Mouse (Mus musculus) liver, embryonic 14.5 days (tissue): ENCODE results near the gene Krtap9-3. TPM values are rescaled to one million over a fixed set of nuclear protein-coding genes. Genes with fewer than 3 reads are reported as not detected.

Experiments used
- ATAC-seq: fragments of 200-750 bp; cut with Nextera tagmentation; 2 replicates; pipeline ENCODE4 v1.8.0; 2017; ENCODE audit warnings: moderate number of reproducible peaks, mild to moderate bottlenecking, moderate library complexity; ENCODE audit not compliant: insufficient read depth
- DNase-seq, 3 experiments: peaks; one replicate each; pipeline ENCODE4 v3.0.0-alpha.2; 2012 to 2013; ENCODE audit warnings: low read depth in 3 of 3, low spot score in 3 of 3
- H3K27ac ChIP-seq: fragments of 300-500 bp; sonication (generic); 2 replicates; pipeline ENCODE4 v1.5.1; 2014; ENCODE audit warnings: moderate library complexity, mild to moderate bottlenecking, control low read depth, inconsistent platforms
- H3K27me3 ChIP-seq: fragments of 300-500 bp; sonication (generic); 2 replicates; pipeline ENCODE4 v1.6.1; 2014; ENCODE audit warnings: mild to moderate bottlenecking, low read length, moderate library complexity; ENCODE audit not compliant: control insufficient read depth, insufficient read depth
- H3K36me3 ChIP-seq: fragments of 300-500 bp; sonication (generic); replicated peaks from 2 replicates; pipeline ENCODE4 v1.6.1; 2014; ENCODE audit warnings: low read depth; ENCODE audit not compliant: control insufficient read depth, insufficient read depth
- H3K4me1 ChIP-seq, 2 experiments: fragments of 200-500 bp in 1 of 2; fragments of 300-500 bp in 1 of 2; sonication (generic) in 1 of 2; replicated peaks; 2 replicates each; pipeline ENCODE4 v1.6.1; 2012 to 2014; ENCODE audit warnings: antibody characterized with exemption in 1 of 2, inconsistent platforms in 1 of 2, low read length in 1 of 2; ENCODE audit not compliant: control insufficient read depth in 2 of 2, insufficient read depth in 2 of 2
- H3K4me2 ChIP-seq: fragments of 300-500 bp; sonication (generic); 2 replicates; pipeline ENCODE4 v1.6.1; 2014; ENCODE audit warnings: low read depth, mild to moderate bottlenecking, control low read depth, moderate library complexity
- H3K4me3 ChIP-seq, 2 experiments: fragments of 200-500 bp in 1 of 2; fragments of 300-500 bp in 1 of 2; sonication (generic) in 1 of 2; 2 replicates each; pipeline ENCODE4 v1.5.1; 2012 to 2014; ENCODE audit warnings: low read depth in 2 of 2, low read length in 2 of 2, mild to moderate bottlenecking in 2 of 2, control low read depth in 1 of 2, inconsistent platforms in 1 of 2, moderate library complexity in 1 of 2; ENCODE audit not compliant: insufficient read depth in 1 of 2
- H3K9ac ChIP-seq: fragments of 300-500 bp; sonication (generic); replicated peaks from 2 replicates; pipeline ENCODE4 v1.6.1; 2014; ENCODE audit warnings: mild to moderate bottlenecking, control low read depth, moderate library complexity
- H3K9me3 ChIP-seq: fragments of 300-500 bp; sonication (generic); 2 replicates; pipeline ENCODE4 v1.6.1; 2016; ENCODE audit warnings: low read length, mixed read lengths; ENCODE audit not compliant: control insufficient read depth
- CTCF ChIP-seq: IDR thresholded peaks from 2 replicates; pipeline ENCODE4 v1.5.1; 2016; ENCODE audit warnings: antibody characterized with exemption, low read depth, control low read depth
- EP300 ChIP-seq: IDR thresholded peaks from 2 replicates; pipeline ENCODE4 v1.6.1; 2016; ENCODE audit warnings: antibody characterized with exemption, low read depth
- WGBS: fragments of 180-500 bp; shearing (Covaris S2); extraction: QIAGEN DNeasy Blood & Tissue Kit; methylation state at CpG from one replicate; pipeline ENCODE4 v1.1.7; 2014; ENCODE audit not compliant: insufficient replicate concordance; 5-methylcytosine and 5-hydroxymethylcytosine counted together
- polyA plus RNA-seq, 2 experiments: library from polyadenylated mRNA; depleted of rRNA in 1 of 2; stranded (reverse) in 1 of 2; unstranded in 1 of 2; fragments of >200 nt; fragmentation: Nextera tagmentation in 1 of 2; extraction: Ambion mirVana in 1 of 2; gene quantifications; 2 replicates each; pipeline versions ENCODE4 v1.2.1 to v1.2.3; 2012 to 2014

Gene Krtap9-3
- polyA plus RNA-seq, 2 experiments, result not detected

GRCm38 (mm10) chr11:99559366-99559765 is 38.5 kb downstream of the Krtap9-3 start, which contains the start of gene Gm11939:
TSS of gene Gm11939 (minus strand) at chr11:99559466.
- Histone ChIP-seq H3K27me3 (no peaks in the 10 kb centered on the region), H3K4me2 (no peak within 1 kb of the TSS), H3K27ac (no peak within 1 kb of the TSS), H3K36me3 (no peaks in the 10 kb centered on the region), H3K4me3 (no peak within 1 kb of the TSS), H3K9me3 (no peaks in the 10 kb centered on the region), H3K4me1 (no peaks in the 10 kb centered on the region), H3K9ac (no peak within 1 kb of the TSS)
- TF ChIP-seq CTCF (no peak), EP300 (no peak)
- 79% methylated on average over 9 of the region's 9 CpGs for WGBS
- ATAC-seq, result no peak
- DNase-seq, result no peak

- Histone ChIP-seq H3K9me3 (no peaks in the 10 kb centered on the region), H3K4me2 (no peak overlapping the region)
- TF ChIP-seq EP300, result no peak
Observed at GRCm38 (mm10) chr11:99557976-99558745, 39.7 kb downstream of the Krtap9-3 start.

GRCm38 (mm10) chr11:99556753-99557152 is 41.2 kb downstream of the Krtap9-3 start, which contains the start of gene Krtap3-2:
TSS of gene Krtap3-2 (minus strand) at chr11:99556853.
- WGBS, result 28% methylated on average over 2 of the region's 2 CpGs
- no peak for ATAC-seq

More at GRCm38 (mm10) chr11:99557976-99558745, 39.7 kb downstream of the Krtap9-3 start:
- no peaks in the 10 kb centered on the region for H3K36me3 ChIP-seq
- no peaks in the 10 kb centered on the region for H3K4me1 ChIP-seq
- 66% methylated on average over 3 of the region's 3 CpGs for WGBS
- H3K27ac ChIP-seq, result no peak overlapping the region
- H3K27me3 ChIP-seq, result no peaks in the 10 kb centered on the region
- no peak overlapping the region for H3K4me3 ChIP-seq
- ATAC-seq (no peak), DNase-seq (no peak)
- H3K9ac ChIP-seq, result no peak overlapping the region

GRCm38 (mm10) chr11:99556195-99556594 is 41.7 kb downstream of the Krtap9-3 start:
- Histone ChIP-seq H3K9me3 (no peaks in the 10 kb centered on the region), H3K36me3 (no peaks in the 10 kb centered on the region), H3K4me3 (no peak overlapping the region), H3K4me2 (no peak overlapping the region), H3K27ac (no peak overlapping the region), H3K4me1 (no peaks in the 10 kb centered on the region), H3K9ac (no peak overlapping the region), H3K27me3 (no peaks in the 10 kb centered on the region)
- 55% methylated on average over 2 of the region's 2 CpGs for WGBS
- ATAC-seq, result no peak
- no peak for DNase-seq
- TF ChIP-seq EP300, result no peak
- no peak for TF ChIP-seq CTCF

More at GRCm38 (mm10) chr11:99556753-99557152, 41.2 kb downstream of the Krtap9-3 start, which contains the start of gene Krtap3-2:
- Histone ChIP-seq H3K9ac (no peak within 1 kb of the TSS), H3K4me2 (no peak within 1 kb of the TSS), H3K4me1 (no peaks in the 10 kb centered on the region), H3K27me3 (no peaks in the 10 kb centered on the region), H3K27ac (no peak within 1 kb of the TSS), H3K36me3 (no peaks in the 10 kb centered on the region), H3K9me3 (no peaks in the 10 kb centered on the region), H3K4me3 (no peak within 1 kb of the TSS)
- TF ChIP-seq CTCF (no peak), EP300 (no peak)
- no peak for DNase-seq

- Histone ChIP-seq H3K9me3 (no peaks in the 10 kb centered on the region), H3K36me3 (no peaks in the 10 kb centered on the region), H3K27ac (no peak within 1 kb of the TSS), H3K27me3 (no peaks in the 10 kb centered on the region), H3K4me2 (no peak within 1 kb of the TSS), H3K4me3 (no peak within 1 kb of the TSS), H3K9ac (no peak within 1 kb of the TSS), H3K4me1 (no peaks in the 10 kb centered on the region)
- no peak for ATAC-seq
- no peak for DNase-seq
- WGBS, result 60% methylated on average over 4 of the region's 4 CpGs
- TF ChIP-seq CTCF, result no peak
- no peak for TF ChIP-seq EP300
Observed at GRCm38 (mm10) chr11:99550765-99551164, 47.1 kb downstream of the Krtap9-3 start, which contains the start of gene Krtap3-3. TSS of gene Krtap3-3 (minus strand) at chr11:99550865.
